Mouse (Mus musculus) olfactory bulb, adult 2 months (tissue): ENCODE results near the gene Vmn1r221.
"Not testable (repeated sequence)": the region's sequence is repeated elsewhere in the genome, so short reads cannot be mapped to it uniquely, and the experiment has no call there.

Source experiments
- CTCF ChIP-seq: fragments of 200-500 bp; IDR thresholded peaks from 2 replicates; pipeline ENCODE4 v1.5.1; 2012; ENCODE audit warnings: low read depth, mild to moderate bottlenecking, low read length, moderate library complexity; ENCODE audit not compliant: insufficient read depth
- POLR2A ChIP-seq: fragments of 200-500 bp; IDR thresholded peaks from 2 replicates; pipeline ENCODE4 v1.6.1; 2012; ENCODE audit warnings: mild to moderate bottlenecking, low read depth, low read length, moderate library complexity; ENCODE audit not compliant: insufficient read depth

GRCm38 (mm10) chr13:23268606-23269005 lies 54.7 kb downstream of the Vmn1r221 start:
- not testable (repeated sequence) for TF ChIP-seq CTCF, POLR2A
